Mouse (Mus musculus): ENCODE data around the gene Snf8. TPM values are rescaled to one million over a fixed set of nuclear protein-coding genes. Genes with fewer than 3 reads are reported as not detected.

Snf8 gene
- total RNA-seq, 4 experiments from 2014 or later: 30.5 to 36.9 (median 31.6) TPM

DNA sequence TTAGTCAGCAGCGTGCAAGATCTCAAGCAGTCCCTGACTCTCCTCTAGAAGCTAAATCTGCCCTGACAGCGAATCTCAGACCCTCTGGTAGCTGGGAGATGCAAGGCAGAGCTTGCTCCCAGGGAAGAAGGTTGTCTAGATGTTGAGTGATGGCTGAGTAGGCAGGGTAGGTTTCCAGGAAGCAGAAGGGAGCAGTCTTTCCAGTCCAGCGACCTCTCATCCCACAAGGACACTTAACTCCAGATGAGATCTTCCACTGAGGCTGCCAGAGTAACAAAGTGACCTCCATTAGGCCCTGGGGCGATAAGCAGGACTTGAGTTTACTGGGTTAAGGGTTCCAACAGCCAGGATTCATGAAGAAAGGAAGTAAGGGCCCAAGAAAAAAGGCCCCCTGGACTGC lies 14.1 kb upstream of the Snf8 start:
- DNase-seq (ENCODE audit: low spot score in 2 of 2): no peak

DNA sequence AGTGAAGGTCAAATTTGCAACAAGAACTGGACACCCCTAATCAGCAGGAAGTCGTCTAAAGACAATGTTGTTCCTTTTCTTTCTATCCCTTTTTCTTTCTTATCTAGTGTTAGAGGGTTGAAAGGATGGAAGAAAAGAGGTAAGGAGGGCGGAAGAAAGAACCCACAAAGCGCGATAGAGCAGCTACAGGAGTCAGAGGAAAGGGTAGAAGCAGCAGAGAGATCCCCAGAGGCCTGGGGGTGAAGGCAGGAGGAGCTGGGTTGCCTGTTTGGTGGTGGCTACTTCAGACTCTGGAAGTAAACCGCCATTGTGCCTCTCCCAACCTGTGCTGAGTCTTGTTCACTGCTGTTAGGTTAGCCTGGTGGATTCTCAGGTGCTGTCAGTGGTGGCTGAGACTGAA lies 6.6 kb upstream of the Snf8 start:
- no peak for DNase-seq (ENCODE audit: low spot score in 2 of 2)

DNA sequence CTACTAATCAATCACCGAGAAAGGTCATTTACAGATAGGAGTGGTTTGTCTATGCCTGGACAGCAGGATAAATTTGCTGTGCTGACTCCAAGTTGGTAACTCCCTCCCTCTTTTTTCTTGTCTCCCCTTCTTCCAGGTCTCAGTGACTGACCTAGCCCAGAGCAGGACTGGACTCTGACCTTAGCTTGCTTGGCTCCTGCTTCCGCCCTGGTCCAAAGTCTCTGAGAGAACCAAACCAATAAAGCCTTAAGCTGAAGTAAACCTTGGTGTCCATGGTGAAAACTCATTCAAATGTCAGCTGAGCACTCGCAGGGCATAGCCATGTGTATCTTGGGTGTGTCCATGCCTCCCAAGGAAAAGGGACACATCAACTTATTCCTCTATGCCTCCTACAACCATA lies 4.1 kb upstream of the Snf8 start:
- DNase-seq (ENCODE audit: low spot score in 2 of 2): no peak

DNA sequence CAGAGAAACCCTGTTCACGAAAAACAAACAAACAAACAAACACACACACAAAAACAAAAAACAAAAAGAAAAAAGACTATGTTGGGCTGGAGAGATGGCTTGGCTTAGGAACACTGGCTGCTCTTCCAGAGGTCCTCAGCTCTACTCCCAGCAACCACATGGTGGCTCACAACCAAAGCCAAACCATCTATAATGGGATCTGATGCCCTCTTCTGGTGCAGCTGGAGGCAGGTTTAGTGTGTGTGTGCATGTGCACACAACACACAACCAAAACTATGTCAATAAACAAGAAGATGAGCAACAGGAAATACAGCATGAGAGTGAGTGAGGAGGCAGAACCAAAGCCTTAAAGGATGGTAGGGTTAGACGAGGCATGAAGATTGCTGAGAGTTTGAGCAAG lies 3.0 kb upstream of the Snf8 start:
- no peak for DNase-seq (ENCODE audit: low spot score in 2 of 2)

DNA sequence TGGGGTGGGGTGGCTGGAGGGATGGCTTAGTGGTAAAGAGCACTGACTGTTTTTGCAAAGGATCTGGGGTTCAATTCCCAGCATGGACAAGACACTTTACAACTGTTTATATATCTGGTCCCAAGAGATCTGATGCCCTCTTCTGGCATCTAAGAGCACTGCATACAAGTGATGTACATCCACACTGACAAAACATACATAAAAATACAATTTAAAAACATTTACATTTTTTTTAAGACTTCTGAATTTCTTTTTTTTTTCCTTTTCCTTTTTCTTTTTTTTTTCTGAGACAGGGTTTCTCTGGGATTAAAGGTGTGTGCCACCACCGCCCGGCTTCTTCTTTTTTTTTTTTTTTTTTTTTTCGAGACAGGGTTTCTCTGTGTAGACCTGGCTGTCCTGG lies 1.4 kb upstream of the Snf8 start:
- DNase-seq (ENCODE audit: low spot score in 2 of 2): no peak

DNA sequence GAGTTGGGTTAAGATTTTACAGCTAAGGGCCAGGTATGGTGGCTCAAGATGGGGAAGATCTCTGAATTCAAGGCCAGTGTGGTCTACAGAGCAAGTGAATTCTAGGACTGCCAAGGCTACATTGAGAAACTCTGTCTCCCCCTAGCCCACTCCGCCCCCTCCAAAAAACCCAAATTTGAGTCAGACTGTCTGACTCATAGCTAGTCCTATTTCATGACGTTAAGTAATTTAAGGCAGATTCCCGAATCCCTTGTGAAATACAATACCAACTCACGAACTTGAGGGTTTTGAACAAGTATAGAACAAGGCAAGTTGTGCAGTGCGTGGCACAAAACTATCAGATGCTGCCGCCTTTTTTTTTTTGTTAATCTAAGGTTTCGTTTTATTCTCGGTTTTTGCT lies 569 bp upstream of the Snf8 start:
- DNase-seq (ENCODE audit: low spot score in 2 of 2): no peak

DNA sequence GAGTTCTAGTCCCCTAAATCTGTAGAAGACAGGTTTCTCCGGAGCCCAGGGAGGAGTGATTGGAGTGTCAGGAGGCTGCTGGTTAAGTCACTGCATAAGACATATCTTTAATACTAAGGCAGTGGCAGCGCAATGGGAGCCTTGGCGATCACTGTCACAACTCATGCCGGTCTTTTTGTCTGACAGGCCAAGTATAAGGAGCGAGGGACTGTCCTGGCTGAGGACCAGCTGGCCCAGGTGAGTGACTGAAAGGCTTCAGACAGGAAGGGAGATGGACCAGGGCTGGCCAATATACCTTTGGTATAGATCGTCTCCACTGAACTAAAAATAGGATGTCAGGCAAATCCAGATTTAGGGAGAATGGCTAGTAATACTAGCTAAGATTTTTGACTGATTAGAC lies 448 bp downstream of the Snf8 start:
- no peak for DNase-seq (ENCODE audit: low spot score in 2 of 2)

DNA sequence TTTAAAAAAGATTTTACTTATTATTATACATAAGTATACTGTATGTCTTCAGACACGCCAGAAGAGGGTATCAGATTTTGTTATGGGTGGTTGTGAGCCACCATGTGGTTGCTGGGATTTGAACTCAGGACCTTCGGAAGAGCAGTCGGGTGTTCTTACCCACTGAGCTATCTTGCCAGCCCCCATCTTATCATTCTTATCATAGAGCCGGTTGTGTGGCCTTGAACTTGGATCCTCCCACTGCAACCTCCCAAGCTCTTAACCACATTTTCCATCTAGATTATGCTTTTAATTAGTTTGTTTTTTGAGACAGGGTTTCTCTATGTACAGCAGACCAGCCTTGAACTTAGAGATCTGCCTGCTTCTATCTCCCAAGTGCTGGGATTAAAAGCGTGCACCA lies 2.8 kb downstream of the Snf8 start:
- no peak for DNase-seq (ENCODE audit: low spot score in 2 of 2)

DNA sequence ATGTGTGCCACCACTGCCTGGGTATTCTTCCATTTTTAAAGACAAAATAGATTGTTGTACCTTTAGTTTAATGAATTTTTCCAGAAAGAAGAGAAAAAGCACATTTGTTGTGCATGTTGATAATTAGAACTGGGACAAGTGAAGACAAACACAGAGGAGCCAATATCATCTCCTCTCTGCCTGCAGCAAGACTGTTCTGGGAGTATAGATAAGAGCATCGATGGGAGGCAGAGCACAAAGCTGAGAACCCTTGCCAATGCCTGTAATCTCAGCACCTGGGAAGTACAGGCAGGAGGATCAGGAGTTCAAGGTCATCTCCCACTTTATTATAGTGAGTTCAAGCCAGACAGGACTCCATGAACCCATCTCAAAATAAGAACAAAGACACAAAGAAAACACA lies 3.9 kb downstream of the Snf8 start:
- no peak for DNase-seq (ENCODE audit: low spot score in 2 of 2)

DNA sequence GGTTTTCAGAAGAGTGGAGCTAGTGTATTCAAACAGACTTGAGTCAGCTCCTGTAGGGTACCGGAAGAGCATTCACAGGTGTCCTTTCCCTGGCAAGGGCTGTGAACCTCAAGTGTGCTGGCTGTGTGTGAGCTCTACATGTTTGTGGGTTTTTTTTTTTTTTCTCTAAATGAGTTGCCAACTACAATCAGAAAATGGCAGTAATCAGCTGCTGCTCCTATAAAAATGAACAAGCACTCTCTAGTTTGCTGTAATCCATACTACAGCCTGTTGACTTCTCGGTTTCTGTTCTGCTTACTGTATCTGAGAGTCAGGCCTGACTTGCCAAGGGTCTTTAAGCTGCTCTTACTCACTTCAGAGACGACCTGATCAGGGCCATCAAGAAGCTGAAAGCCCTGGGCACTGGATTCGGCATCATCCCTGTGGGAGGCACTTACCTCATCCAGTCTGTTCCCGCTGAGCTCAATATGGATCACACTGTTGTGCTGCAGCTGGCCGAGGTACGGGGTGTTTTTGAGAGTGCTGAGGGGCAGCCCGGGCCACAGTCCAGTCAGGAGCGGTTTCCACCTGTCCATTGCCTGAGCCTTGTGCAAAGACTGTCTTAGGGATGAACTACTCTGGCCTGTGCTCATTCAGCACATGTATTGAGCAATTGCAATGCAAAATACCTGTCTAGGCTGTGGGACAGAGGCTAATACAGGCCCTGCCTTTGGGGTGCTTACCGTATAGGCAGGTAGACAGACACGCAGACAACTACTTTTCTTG lies 10.3 kb downstream of the Snf8 start:
- no peak for DNase-seq (ENCODE audit: low spot score in 2 of 2)

DNA sequence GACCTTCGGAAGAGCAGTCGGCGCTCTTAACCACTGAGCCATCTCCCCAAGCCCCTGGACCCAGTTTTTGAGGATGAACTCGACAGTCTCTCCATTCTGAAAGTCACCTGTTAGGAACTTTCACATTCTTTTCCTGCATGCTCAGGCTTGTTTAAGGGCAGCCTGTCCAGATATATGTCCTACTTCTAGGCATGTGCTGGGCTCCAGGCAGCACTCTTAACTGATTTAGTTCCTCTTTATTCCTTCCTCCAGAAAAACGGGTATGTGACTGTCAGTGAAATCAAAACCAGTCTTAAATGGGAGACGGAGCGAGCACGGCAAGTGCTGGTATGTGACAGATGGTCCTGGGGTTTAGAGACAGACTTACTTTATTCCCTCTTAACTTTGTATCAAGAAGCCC lies 11.3 kb downstream of the Snf8 start:
- no peak for DNase-seq (ENCODE audit: low spot score in 2 of 2)

DNA sequence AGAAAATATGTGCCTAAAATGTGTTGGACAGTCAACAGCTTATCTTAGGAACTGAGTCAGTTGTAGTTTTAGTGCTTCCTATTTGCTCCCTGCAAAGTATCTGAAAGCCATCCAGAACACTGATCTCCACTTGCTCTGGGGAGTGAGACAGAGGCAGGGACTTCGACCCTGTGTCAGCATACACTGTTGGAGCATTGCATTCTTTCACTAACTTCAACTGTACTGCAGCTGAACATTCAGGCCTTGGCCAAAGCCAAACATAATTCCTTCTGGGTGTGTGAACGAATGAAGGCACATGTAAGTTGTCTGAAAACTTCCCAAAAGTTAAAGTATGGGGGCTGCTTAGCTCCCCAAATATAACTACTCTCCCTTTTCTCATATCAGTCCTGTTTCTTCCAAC lies 12.1 kb downstream of the Snf8 start:
- DNase-seq (ENCODE audit: low spot score in 2 of 2): no peak

DNA sequence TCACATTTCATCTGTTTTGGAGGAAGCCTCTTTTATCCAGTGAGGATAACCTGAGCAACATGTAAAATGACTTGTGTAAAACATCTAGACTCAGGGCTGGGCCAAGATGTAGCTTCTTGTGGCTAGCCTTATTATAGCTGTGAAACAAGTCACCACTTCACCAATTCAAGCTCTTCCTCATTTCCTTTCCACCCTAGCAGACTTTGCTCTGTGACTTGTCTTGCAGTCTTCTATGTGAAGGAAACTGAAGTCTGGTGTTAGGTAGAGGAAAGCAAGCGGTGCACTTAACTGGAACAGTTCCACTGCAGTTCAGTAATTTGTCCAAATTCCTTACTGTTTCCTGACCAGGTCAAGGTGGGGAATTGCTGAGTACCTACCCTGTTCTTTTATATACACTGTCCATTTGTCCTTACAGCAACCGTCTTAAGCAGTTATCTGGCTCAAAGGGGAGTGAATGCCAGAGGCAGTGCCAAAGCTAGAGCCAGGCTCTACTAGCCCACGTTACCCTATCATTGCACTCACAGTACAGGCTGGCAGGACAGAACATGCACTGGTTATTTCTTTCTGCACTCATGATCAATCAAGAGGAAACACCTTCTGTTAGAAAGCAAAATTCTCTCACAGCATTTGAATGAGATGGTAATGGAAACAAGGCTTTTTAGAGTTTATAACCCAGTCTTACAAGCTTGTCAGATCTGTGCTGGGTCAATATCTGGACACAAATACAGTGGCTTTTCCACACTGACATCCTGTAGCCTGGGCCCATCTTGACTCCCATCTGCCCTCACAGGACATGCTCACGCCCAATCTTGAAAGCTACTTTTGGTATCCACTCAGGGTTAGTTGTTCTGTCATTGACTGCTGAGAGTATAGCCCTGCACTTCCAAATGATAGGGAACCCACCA lies 13.0 kb downstream of the Snf8 start:
- no peak for DNase-seq (ENCODE audit: low spot score in 2 of 2)

DNA sequence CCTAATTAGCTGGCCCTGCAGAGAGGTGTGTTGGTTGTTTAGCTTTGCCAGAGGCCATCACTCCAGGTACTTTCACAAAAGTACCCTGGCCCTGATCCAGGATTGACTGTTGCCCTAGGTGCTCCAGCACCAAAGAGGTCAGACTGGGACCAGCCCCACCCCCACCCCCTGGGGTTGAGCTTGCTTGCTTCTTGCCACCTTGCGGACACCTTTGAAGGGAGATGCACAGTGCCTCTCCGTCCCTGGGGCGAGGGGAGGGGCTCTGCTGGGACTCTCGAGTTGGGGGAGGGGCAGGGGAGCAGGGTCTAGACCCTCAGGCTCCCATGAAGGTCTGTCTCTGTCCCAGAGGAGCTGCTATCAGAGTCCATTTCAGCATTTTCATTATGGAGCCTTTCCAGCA lies 15.3 kb downstream of the Snf8 start:
- DNase-seq (ENCODE audit: low spot score in 2 of 2): no peak

DNA sequence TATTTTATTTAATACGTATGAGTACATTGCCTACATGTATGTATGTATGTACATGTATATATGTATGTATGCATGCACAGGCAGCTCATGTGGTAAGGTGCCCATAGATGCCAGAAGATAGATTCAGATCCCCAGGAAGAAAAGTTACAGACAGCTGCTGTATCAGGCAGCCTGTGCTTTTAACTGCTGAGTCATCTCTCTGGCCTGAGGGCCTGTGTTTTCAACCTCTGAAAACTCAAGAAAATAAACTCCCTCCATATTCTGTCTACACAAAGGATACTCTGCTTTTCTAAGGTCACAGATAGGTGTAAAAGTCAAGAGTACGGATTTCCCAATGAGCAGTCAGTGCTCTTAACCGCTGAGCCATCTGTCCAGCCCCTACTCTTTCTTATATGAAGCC lies 16.2 kb downstream of the Snf8 start:
- no peak for DNase-seq (ENCODE audit: low spot score in 2 of 2)

DNA sequence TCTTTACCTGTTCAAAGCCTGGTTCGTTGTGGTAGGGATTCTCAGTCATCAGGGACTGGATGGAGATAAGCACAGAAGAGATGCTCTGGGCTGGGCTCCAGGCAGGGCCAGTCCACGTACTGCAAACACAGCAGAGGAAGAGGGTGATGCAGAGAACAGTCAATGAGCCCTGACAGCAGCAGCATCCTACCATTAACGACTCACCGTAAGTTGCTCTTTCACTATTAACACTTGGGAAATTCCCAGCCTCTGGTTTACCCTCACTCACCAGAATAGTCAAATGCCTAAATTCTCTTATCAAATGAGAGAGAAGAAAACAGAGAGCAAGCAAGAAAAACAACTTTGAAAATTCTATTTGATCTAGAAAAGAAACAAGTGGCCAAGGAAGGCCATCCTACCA lies 23.6 kb downstream of the Snf8 start:
- DNase-seq (ENCODE audit: low spot score in 2 of 2): no peak

DNA sequence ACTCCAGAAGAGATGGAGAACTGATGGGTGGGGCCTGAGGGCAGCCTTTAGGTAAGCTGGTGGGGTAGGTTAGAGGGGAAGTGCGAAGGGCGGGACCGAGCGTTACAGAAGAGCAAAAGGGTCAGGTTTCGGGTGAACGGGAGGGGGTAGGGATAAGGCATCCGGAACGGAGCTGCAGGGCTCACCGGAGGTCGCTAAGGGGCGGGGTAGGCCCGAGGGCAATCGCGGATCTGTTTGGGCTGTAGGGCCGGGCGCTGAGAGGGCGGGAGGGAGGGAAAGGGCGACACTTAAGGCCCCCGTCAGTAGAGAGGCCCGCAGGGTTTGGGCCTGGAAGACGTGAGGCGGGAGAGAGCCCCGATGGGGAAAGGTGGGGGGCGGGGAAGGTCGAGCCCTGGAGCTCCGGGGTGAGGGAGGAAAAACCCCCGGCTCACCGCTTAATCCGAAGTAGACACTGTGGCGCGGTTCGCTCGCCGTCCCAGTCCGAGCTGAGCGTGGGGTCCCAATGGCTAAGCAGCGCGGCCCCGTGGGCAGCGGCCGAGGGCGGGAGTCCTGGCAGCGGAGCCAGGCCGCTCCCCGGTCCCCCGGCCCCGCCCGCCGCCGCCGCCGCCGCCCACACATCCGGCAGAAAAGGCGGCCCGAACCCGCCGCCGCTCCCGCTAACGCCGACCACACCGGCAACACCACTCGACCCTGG lies 30.0 kb downstream of the Snf8 start:
- no peak for DNase-seq (ENCODE audit: low spot score in 2 of 2)

DNA sequence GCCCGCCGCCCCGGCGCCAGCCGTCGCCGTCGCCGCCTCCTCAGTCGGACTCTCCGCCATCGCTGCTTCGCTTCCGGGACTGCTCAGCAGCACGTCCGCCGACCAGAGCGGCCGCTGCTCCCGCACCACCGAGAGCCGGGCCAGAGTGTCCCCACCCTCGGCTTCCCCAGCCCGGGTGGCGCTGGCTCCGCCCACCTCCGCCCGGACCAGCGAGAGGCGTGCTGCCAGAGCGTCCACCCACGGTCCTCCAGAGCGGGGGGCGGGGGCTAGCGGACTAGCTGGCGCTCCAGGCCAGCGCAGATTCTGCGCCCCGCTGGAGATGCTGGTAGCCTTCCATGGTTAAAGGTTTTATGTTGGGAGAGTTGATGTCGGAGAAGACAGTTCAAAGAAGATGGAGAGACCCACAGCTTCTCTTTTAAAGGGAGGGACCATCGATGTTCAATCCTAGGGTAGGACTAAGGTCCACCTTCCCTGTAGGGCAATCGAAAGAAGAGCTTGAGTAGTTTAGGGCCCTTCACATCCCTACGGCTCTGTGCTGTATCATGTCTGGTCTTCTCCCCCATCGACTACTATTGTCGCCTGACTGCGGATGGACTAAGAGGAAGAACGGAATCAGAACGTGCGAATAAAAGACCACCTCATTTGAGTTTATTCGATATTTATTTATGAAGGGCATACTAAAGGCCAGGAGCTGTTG lies 30.7 kb downstream of the Snf8 start, which contains the start of gene Ube2z:
TSS of gene Ube2z (minus strand) at position 174 of the 697 bp plus-strand sequence.
- peak; percentile 97 to 98 for DNase-seq (ENCODE audit: low spot score in 2 of 2)

DNA sequence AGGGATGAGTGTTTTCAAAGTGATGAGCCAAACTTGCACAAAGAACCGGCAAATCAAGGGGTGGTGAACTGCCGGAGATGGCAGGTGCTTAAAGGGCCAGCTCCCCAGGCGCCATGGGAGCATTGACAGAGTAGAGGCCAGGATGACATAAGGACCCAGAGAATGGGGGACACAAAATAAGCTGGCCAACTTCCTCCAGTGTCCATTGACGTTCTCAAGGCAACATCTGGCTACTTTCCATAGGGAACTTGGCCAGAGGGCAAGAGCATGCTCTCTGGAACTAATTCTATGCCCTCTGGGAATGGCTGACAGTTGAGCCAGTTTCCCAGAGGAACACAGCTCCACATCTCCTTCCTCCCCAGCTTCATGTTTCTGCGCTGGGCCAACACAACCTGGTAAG lies 33.5 kb downstream of the Snf8 start:
- no peak for DNase-seq (ENCODE audit: low spot score in 2 of 2)

DNA sequence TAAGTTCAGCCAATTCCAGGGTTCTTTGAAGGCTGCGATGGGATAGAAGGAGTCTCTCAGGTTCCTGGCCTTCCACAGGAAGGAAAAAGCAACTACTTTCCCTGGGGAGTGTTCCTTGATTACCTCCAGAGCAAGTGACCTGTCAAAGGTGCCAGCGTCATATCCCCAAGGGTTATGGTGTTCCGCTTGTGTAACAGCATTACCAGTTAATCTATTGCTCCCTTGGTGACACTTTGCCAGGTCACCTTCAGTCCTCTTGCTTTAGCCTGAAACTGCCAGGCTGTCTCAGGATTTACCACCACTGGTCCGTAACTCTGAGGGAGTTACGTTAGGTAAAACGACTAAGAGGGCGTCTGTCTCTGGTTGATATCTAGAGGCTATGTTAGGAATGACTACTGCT lies 35.7 kb downstream of the Snf8 start:
- no peak for DNase-seq (ENCODE audit: low spot score in 2 of 2)

DNA sequence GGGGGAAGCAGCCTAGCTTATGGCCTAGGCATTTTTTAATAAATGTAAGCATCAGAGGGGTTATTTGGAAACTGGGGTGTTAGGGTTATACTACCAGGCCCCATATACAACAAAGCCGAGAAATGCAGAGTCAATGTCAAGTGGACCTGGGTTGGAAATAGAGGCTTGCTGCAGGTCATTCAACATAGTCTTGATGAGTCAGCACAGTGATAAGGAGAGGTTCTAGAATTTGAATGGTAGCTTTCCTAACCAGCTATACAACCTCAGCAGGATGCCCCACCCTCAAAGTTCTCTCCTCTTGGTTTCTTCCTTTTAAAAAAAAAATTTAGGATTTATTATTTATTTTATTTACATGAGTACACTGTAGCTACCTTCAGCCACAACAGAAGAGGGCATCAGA lies 36.3 kb downstream of the Snf8 start:
- no peak for DNase-seq (ENCODE audit: low spot score in 2 of 2)
